Mouse (Mus musculus) adrenal gland, adult 18-20 months (tissue): ENCODE data around the gene Pomgnt2. TPM values are rescaled to one million over a fixed set of nuclear protein-coding genes. Genes with fewer than 3 reads are reported as not detected.
A peak's percentile ranks its signal among the peaks of the same experiment; 100 is the strongest.

Source experiments
- DNase-seq, 2 experiments: peaks; one replicate each; pipeline ENCODE4 v3.0.0; 2021 to 2022; ENCODE audit warnings: low spot score in 2 of 2
- total RNA-seq, 2 experiments: library from RNA; stranded (reverse); gene quantifications; 1 replicate in 1 of 2; 2 replicates in 1 of 2; pipeline ENCODE4 v1.2.3; 2021

Gene Pomgnt2
- total RNA-seq, 2 experiments from 2014 or later, result 19.2 to 19.7 TPM

DNA sequence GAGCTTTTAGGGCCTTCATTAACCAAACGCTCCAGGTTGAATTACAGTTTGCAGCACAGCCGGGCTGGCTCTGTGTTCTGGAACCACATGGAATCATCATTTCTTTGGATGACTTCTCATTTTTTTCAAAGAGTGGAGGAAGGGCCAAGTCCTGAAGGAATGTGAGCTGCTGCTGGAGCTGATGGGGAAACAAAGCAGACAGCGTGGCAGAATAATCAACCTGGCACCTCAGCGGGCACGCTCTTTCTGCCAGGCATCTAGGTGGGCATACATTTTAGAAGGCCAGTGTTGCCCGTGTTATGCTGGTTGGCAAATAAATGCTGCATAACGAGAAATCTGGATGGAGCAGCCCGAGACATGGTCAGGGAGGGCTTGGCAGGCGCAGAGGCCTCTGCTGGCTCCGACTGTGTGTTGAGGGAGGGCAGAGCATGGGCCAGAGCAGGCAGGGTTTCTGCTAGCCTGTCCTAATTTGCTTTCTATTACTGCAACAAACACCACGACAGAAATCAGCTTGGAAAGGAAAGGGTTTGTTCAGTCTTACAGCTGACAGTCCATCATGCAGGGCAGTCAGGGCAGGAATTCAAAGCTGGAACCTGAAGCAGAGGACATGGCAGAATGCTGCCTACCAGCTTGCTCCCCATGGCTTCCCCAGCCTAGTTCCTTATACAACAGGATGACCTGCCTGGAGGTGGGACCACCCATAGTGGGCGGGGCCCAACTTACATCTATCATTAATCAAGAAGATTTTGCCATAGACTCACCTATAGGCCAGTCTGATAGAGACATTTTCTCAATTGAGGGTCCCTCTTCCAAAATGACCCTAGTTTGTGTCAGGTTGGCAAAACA, 22.5 kb downstream of the Pomgnt2 start:
- no peak for DNase-seq

DNA sequence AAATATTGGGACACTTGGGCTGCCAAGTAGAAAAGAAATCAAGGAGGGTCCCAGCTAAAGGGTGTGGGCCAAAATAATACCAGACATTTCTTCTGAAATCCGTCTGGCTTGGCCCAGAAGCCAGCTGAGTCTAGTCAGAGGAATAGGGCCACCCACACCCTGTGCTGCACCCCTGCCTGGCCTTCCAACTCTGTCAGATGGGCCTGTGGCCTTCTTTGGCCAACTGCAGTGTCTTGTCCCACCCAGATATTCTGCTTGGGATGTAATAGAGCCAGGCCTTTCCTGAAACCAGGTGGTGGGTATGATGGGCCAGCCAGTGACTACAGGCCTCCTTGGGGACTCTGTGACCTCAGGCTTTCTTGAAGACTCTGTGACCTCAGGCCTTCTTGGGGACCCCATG, 23.7 kb downstream of the Pomgnt2 start:
- no peak for DNase-seq

DNA sequence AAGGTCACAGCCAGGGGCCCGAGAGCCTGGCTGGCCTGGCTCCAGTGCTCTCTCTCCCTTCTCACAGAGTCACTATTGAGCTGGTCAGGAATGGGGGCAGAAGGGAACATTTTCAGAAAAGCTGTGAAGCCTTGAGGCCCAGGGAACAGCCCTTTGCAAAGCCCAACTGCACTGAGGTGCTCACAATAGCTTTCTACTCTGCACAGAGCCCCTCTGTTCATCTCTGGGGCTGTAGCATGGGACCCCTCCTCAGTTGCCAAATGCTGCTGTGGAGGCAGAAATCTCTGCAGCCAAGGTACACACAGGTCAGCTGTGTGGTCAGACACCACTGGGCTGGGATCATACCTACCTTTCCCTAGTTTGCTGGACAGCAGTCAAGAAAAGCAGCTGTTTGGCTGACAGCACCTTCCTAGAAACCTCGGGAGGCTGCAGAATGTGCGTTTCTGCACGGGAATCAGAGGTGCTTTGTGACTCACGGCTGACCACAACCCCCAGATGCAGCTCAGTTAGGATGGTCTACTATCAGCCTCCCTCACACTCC, 27.0 kb downstream of the Pomgnt2 start:
- no peak for DNase-seq

DNA sequence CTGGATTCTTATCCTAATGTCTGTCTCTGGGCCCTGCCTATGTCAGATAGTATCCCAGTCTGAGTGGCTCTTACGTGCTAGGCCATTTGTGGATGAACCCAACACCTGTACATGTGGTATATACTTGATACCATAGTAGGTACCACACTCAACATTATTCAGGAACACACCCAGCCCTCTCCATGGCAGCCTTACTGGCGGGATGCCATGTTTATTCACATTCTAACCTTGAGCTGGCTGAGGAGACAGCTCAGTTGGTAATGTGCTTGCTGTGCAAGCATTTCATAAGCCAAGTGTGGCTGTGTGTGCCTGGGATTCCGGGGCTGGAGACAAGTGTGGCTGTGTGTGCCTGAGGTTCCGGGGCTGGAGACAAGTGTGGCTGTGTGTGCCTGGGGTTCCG, 28.7 kb downstream of the Pomgnt2 start:
- peak in 1 of 2 experiments; percentile 37 for DNase-seq

DNA sequence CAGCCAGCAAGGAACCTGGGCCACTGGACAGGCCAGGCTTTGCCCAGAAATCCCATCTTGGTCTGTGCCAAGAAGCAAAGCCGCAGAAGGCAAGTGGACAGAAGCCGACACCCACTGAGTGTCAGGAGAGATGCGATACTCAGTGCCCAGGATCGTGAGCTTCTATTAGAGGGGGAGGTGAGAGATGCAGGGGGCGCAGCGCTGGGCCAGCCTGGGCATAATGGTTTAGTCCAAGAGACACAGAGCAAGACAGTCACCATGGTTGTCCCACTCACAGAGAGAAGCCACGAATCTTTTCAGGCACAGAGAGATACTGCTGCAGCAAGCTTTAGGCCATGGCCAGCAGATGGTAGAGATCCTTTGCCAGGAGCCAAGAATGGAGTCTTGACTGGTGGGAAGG, 32.0 kb downstream of the Pomgnt2 start:
- no peak for DNase-seq

DNA sequence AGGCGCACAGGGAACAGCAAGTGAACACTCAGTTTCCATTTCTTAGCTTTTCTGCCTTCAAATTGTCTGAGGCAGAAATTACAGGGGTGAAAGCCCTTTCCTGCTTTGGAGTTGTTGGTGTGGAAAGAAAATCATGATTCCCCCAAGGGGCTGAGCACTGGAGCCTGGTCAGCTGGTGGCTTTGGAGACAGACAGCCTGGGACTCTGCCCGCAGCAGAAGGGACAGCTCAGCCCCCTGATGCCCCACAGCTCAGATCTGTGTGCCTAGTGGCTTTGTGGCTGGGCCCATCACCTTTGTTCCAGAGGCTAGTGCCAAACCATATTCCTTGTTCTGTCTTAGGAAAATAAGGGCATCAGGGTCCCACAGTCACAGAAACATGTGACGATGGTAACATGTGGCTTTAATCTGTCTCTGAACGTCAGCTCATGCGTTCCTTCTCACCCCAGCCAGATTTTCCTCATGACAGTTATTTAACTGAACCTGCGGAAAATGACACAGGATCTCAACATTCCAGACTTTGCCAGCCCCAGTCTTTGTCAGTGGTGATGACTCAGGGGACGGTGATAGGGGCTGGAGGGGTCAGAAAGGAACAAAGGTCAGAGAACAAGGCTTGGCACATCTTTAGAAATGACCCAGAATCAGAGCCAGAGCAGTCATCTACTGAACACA, 36.8 kb downstream of the Pomgnt2 start:
- DNase-seq, result no peak

DNA sequence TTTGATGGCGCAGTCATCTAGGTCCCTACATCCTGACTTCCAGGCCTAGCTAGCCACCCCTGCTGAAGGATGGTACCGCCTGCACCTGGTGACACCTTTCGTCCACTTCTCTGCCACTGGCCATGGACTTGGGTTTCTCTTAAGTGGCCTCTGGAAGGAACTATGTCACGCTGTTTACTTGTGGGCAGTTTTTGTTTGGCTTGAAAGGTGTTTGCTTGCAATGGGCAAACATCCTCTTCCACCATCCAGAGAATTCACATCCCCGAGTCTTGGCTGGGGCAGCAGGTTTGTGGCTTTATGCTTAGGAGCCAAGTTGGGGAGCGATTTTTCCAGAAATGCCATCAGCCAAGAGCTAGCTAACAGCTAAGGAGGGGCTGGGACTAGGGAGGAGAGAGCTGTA, 44.3 kb downstream of the Pomgnt2 start:
- DNase-seq, result no peak

DNA sequence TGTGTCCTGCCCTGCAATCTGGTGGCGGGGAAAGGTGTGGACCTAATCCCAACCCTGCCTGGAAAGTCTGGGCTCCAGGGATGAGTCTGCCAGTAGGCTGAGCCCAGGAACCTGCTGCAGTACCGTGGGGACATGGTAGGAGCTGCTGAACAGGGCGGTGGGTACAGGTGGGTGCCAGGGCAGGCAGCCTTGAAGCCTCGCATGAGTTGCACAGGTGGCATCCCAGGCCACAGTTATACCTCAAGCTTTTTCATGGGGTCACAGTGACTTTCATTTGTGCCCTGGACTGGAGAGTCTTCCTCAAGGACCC, 45.8 kb downstream of the Pomgnt2 start:
- DNase-seq, result no peak

DNA sequence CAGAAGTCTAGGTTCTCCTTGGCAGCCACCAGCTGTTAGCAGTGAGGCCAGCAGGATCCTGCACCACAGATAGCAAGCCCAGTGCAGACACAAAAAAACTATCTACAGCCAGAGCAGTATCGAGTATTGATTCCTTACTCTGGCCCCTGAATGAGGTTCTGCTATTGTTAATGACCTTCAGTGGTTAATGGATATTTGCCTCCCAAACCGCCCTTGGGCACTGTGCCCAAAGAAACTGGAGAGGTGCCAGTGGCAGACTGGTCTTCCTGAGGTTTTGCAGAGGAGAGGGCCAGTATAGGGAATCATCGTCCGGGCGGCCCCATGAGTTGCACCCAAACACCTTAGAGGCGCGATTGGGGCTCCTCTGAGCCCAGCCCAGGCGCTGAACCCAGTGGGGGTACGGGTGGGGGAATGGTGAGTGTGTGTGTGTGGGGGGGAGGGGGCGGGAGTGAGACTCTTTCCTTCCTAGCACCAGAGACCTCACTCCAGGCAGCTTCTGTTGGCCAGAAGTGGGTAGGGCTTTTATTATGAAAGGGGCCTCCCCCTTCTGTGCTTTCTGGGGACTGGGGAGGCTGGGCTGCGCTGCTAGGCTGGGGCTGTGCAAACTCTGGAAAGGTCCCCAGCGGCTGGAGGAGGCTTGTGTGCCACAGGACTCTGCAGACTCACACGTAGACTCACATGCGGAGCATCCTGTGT, 46.3 kb downstream of the Pomgnt2 start, which contains the start of gene Fam198a:
TSS of gene Fam198a (plus strand) at position 571 of the 696 bp plus-strand sequence.
- DNase-seq, result peak; percentile 84 to 85

DNA sequence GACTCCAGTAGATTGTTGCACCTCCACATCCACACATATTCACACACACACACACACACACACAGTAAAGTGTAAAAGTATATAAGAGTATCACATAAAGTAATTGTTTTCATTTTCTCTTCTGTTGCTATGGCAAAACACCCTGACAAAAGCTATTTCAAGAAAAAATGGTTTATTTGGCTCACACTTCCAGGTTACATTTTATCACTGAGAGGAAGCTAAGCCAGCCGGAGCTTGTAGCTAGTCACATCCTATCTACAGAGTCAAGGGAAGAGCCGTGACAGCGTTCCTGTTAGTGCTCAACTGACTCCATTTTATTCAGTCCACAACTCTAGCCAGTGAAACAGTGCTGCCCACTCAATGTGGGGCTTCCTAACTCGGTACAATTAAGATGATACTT, 48.5 kb downstream of the Pomgnt2 start:
- no peak for DNase-seq

DNA sequence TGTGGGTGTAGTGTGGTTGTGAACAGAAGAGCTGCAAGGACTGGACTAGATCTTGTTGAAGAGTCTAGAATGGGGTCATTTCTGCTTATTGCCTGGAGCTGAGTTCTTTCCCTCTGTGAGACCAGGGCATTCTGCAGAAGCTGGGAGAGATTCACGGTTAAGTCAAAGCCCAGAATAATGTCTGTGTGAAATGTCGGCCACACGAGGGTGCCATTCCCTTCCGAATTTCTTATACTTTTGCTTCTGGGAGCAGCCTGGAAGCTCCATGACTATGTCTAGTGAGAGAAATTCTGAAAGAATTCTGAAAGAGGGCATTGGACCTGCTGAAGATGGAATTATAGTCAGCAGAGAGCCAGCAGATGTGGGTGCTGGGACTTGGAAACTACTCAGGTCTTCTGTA, 49.1 kb downstream of the Pomgnt2 start:
- DNase-seq, result peak; percentile 60 to 63

DNA sequence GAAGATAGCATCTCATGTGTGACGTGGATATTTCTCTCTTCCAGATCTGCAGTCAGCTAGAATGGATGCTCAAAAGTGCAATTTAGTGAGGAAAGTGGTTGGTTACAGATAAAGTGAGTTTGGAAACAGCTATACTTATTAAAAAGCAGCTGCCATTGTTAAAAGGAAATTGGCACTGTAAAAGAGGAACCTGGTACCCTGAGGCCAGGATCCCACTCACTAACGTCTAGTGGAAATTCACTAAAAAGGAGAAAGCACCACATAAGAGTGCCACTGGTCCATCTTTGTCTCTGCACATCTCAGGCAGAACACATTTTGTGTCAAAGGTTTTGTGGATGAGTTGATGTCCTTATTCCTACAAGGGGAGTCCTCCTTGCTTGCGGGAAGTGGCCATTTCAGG, 53.3 kb downstream of the Pomgnt2 start:
- no peak for DNase-seq

DNA sequence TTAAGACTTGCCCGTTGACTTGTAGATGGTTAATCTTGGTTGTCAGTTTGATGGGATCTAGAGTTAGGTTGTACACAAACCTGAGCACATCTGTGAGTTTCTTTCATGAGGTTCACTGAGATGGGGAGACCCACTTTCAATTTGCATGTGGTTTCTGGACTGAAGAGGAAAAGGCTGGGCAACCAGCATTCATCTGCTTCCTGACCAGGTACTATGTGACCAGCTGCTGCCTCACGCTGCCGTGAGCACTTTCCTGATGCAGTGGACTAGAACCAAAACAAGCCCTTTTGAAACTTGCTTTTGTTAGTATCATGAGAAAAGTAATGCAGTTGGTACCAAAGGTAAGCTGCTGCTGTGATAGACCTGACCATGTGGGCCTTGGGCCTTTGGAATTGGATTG, 53.9 kb downstream of the Pomgnt2 start:
- DNase-seq, result peak in 1 of 2 experiments; percentile 11

DNA sequence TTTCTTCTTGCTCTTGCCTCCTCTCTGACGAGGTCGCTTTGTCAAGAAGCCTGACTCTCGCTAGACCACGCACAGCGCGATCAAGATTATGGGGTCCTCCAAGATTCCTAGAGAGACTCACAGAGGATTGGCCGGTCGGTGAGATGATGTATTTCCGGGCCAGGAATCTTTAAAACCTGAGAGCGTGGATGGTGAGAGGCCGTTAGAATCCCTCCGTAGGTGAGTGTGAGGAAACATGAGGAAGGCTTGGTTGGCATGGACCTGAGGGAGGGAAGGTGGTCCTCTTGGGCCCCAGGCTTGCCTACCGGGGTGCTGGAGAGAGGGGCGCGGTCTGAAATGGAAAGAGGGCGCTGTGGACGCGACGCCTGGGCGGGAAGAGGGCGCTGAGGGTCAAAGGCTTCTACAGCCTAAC, 59.0 kb downstream of the Pomgnt2 start:
- DNase-seq, result peak in 1 of 2 experiments; percentile 21

DNA sequence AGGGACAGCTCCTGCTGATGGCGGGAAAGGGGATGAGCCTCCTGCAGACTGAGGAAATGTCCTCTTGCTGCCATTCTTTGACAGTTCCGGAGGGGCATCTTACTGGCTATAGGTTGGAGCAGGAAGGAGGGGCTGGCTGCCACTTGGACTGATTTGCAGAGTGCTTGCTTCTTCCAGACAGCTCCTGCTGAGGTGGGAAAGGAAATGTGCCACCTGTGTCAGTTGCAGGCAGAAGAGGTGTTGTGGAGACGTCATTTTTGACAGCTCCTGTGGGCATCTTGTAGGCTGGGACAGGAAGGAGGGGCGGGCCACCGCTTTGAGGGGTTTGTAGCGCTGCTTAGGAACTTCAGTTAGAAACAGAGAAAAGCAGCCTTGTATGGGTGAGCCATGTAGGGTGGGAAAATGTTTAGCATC, 59.5 kb downstream of the Pomgnt2 start:
- peak in 1 of 2 experiments; percentile 15 for DNase-seq

DNA sequence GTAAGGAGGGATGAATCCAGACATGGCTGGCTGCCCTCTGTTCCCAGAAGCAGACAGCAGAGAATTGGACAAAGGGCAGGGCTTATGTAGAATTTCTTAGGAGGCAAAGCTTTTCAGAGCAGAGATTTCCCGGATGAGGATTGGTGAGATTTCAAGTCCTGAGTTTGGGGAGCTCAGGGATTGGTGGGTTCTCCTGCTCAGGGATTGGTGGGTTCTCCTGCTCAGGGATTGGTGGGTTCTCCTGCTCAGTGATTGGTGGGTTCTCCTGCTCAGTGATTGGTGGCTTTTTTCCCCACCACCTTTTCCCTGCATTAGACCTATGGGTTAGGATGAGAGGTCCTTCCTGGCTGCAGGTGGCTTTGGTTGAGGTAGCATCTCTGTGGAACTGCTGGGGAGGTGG, 60.0 kb downstream of the Pomgnt2 start:
- no peak for DNase-seq

DNA sequence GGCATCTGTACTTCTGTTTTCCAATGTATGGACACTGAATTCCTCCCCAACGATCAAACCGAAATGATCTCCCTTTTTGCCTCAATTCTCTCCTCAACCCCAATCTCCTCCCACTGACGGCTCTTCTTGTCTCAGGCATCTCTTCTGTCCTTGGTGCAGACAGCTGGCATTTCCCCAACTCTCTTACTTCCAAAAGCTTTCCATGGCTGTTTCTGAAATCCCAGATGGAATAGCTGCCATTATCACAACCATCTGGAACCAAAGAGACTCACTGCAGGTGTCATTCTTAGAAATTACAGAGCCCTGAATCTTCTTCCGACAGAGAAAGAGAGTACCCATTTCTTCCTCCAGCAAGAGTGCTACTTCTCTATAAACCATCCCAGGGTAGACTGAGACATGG, 62.1 kb downstream of the Pomgnt2 start:
- DNase-seq, result peak in 1 of 2 experiments; percentile 9
